Mouse (Mus musculus) midbrain, embryonic 11.5 days (tissue): ENCODE data around the gene Plekhg3. TPM values are rescaled to one million over a fixed set of nuclear protein-coding genes. Genes with fewer than 3 reads are reported as not detected.

Experiments
- microRNA-seq: library from miRNA; unstranded; fragments of <30 nt; microRNA quantifications from one replicate; pipeline ENCODE4, GENCODE M21; 2017
- polyA plus RNA-seq: library from polyadenylated mRNA; unstranded; fragments of >200 nt; fragmentation: Nextera tagmentation; extraction: Ambion mirVana; gene quantifications from 2 replicates; pipeline ENCODE4 v1.2.1, GENCODE M21; 2014

Plekhg3 gene
- polyA plus RNA-seq, 1 experiment from 2014 or later, result 1.3 TPM

Small RNAs within 50 kb of the gene (microRNA-seq; reads per million reads assigned to microRNA genes)
- not detected for gene Mir5135

Other genes starting within 250 kb of the Plekhg3 start
- 4.1 TPM in 2 replicates for gene Akap5, start 206.0 kb upstream of the Plekhg3 start, polyA plus RNA-seq
- 20.9 and 23.4 TPM in 2 replicates for gene Zbtb25, start 161.3 kb upstream of the Plekhg3 start, polyA plus RNA-seq
- gene Zbtb1, start 160.6 kb upstream of the Plekhg3 start, polyA plus RNA-seq, result 7.6 and 7.8 TPM in 2 replicates
- gene Hspa2, start 126.7 kb upstream of the Plekhg3 start, polyA plus RNA-seq, result 5.1 and 7.0 TPM in 2 replicates
- gene Ppp1r36, start 113.4 kb upstream of the Plekhg3 start, polyA plus RNA-seq, result 0.39 and 0.51 TPM in 2 replicates
- gene Sptb, start 179.7 kb downstream of the Plekhg3 start, polyA plus RNA-seq, result 3.1 and 3.6 TPM in 2 replicates
- gene Churc1, start 234.6 kb downstream of the Plekhg3 start, polyA plus RNA-seq, result 81.9 and 86.8 TPM in 2 replicates
- 42.7 and 43.5 TPM in 2 replicates for gene Fntb, start 234.7 kb downstream of the Plekhg3 start, polyA plus RNA-seq